Mouse (Mus musculus) hematopoietic stem cell, adult 5-6 weeks (primary cell): ENCODE measurements around the gene Il23a. TPM values are rescaled to one million over a fixed set of nuclear protein-coding genes. Genes with fewer than 3 reads are reported as not detected.

Experiments
- ATAC-seq, 2 experiments: fragments of 125-278 bp in 1 of 2; replicated peaks in 1 of 2; 2 replicates each; pipeline ENCODE4 v1.8.0; 2016 to 2017; ENCODE audit warnings: inconsistent platforms in 2 of 2, mild to moderate bottlenecking in 2 of 2, moderate number of reproducible peaks in 2 of 2, low read depth in 1 of 2, moderate TSS enrichment in 1 of 2; ENCODE audit not compliant: low FRiP score in 2 of 2, poor library complexity in 2 of 2, severe bottlenecking in 2 of 2, insufficient read depth in 1 of 2, low TSS enrichment in 1 of 2
- total RNA-seq: library from RNA; stranded (forward); fragments of 172-1452, 232-1000 nt; gene quantifications from 2 replicates; pipeline ENCODE4 v1.2.3, GENCODE M21; 2017

Gene Il23a
- total RNA-seq, 1 experiment from 2014 or later = 1.1 TPM

DNA sequence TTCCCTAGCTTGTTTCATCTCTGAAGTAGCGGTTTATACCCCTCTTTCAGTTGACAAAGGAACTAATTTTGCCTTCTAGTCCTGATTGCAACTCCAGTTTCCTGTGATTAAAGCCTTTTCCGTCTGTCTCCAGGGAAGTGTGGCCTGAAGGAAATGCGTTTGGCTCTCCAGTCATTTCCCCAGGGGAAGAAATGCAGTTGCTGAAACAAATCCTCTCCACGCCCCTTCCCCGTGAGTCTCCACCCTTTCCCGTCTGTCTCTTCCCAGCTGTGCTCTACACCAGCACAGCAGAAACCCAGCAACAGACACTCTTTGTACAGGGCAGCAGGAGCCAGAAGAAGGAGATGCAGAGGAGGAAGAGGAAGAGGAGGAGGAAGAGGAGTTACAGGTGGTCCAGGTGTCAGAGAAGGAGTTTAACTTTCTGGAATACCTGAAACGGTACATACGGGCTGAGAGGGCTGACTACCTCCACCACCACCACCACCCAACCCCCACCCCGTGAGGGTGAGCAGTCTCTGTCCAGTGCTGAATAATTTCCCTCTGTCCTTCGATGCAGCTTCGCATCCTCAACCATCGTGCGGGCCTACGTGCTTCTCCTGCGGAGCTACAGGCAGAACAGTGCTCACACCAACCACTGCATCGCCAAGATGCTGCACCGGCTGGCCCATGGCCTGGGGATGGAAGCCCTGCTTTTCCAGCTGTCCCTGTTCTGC is 51.4 kb downstream of the Il23a start:
- no peak for ATAC-seq

Other genes with a start within 250 kb of the Il23a start
- 249 and 336 TPM in 2 replicates for gene Ptges3, start 239.8 kb downstream of the Il23a start, total RNA-seq
- gene Atp5b, start 215.5 kb downstream of the Il23a start, total RNA-seq = 1,271 and 2,840 TPM in 2 replicates
- 17.8 and 23.1 TPM in 2 replicates for gene Baz2a, start 207.2 kb downstream of the Il23a start, total RNA-seq
- 6.9 and 9.3 TPM in 2 replicates for gene Rbms2, start 118.5 kb downstream of the Il23a start, total RNA-seq
- 0.38 and 0.79 TPM in 2 replicates for gene Gls2, start 104.3 kb downstream of the Il23a start, total RNA-seq
- 10.3 and 11.9 TPM in 2 replicates for gene Spryd4, start 86.9 kb downstream of the Il23a start, total RNA-seq
- 0.69 TPM in 1 of 2 replicates, not detected in the other for gene Mip, start 72.9 kb downstream of the Il23a start, total RNA-seq
- gene Timeless, start 66.7 kb downstream of the Il23a start, total RNA-seq = 52.8 and 60.3 TPM in 2 replicates
- gene Apon, start 44.7 kb downstream of the Il23a start, total RNA-seq = 0.19 TPM in 1 of 2 replicates, not detected in the other
- not detected in 2 replicates for gene Apof, start 30.1 kb downstream of the Il23a start, total RNA-seq
- 12.3 and 18.1 TPM in 2 replicates for gene Stat2, start 28.2 kb downstream of the Il23a start, total RNA-seq
- 12.7 and 16.9 TPM in 2 replicates for gene Pan2, start 4.6 kb upstream of the Il23a start, total RNA-seq
- 106 and 135 TPM in 2 replicates for gene Cnpy2, start 23.7 kb upstream of the Il23a start, total RNA-seq
- 69.8 and 79.5 TPM in 2 replicates for gene Cs, start 39.0 kb upstream of the Il23a start, total RNA-seq
- 8.1 and 8.7 TPM in 2 replicates for gene Coq10a, start 70.2 kb upstream of the Il23a start, total RNA-seq
- 8.9 and 12.1 TPM in 2 replicates for gene Ankrd52, start 78.4 kb upstream of the Il23a start, total RNA-seq
- gene Slc39a5, start 102.5 kb upstream of the Il23a start, total RNA-seq = not detected in 2 replicates
- 57.0 and 106 TPM in 2 replicates for gene Nabp2, start 112.7 kb upstream of the Il23a start, total RNA-seq
- 18.4 and 20.7 TPM in 2 replicates for gene Rnf41, start 112.9 kb upstream of the Il23a start, total RNA-seq
- 83.2 and 92.7 TPM in 2 replicates for gene Smarcc2, start 160.5 kb upstream of the Il23a start, total RNA-seq
- gene Myl6, start 195.4 kb upstream of the Il23a start, total RNA-seq = 988 and 1,295 TPM in 2 replicates
- gene Myl6b, start 199.9 kb upstream of the Il23a start, total RNA-seq = 1.3 and 3.9 TPM in 2 replicates
- 70.7 and 75.9 TPM in 2 replicates for gene Esyt1, start 227.1 kb upstream of the Il23a start, total RNA-seq
- 13.9 and 16.3 TPM in 2 replicates for gene Zc3h10, start 249.0 kb upstream of the Il23a start, total RNA-seq